Mouse (Mus musculus): ENCODE data around the gene Ubqlnl. TPM values are rescaled to one million over a fixed set of nuclear protein-coding genes. Genes with fewer than 3 reads are reported as not detected.

The Ubqlnl gene
- polyA plus RNA-seq (2015; fragmentation: Nextera tagmentation; extraction: Ambion mirVana): not detected in 2 replicates

DNA sequence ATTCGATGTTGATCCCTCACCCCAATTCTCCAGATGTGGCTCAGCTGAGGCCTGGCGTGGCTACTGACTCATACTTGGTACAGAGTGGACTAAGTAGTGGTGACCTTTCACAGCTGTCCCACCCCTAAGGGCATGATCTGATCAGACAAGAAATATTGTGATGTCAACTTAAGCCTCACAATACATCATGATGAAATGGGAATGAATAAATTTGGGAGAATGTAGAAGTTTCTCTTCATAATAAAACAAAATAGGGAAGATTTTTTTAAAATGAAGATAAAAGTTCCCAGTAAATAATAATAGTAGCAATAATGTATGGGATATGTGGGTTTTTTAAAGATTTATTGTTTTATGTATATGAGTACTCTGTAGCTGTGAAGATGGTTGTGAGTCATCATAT is at the start of gene Ubqlnl:
TSS of gene Ubqlnl (minus strand) at position 101 of the 400 bp plus-strand sequence.

DNA sequence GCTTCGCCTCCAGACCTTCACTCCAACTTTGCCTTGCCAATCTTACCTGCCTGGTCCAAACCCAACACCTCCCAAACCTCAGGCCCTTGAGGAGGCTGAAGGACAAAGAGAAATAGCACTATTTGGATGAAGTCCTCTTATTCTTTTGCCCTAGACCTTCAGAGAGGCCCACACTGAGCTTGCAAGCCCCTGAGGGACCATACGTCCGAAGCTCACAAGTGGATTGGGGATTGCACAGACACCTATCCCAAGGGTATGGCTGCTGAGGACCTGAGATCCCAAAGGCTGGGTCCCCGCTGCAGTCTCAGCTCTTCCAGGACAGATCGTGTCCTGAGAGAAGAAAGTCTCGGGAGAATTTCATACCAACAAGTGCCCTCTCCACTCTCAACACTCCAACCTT is 45.5 kb upstream of the Ubqlnl start, which contains the start of gene Olfr649:
TSS of gene Olfr649 (minus strand) at position 101 of the 400 bp plus-strand sequence.

DNA sequence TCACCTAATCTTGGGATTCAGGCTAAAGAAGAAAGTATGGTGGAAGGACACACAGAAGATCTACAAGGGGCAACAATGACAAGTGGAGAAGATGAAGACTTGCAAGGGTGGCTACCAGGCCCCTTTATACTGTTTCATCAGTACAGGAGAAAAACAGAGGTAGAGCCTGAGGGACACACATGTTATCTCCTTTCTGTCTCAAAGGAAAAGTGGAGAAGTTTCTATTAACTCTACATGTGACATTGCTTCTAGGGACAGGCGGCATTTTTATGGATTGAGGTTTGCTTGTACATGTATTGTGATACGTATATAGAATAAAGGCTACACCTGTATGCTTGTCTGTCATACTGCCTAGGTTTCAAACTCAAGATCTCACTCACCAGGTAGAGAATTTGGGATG is 32.9 kb upstream of the Ubqlnl start, which contains the start of gene Olfr648:
TSS of gene Olfr648 (minus strand) at position 101 of the 400 bp plus-strand sequence.

DNA sequence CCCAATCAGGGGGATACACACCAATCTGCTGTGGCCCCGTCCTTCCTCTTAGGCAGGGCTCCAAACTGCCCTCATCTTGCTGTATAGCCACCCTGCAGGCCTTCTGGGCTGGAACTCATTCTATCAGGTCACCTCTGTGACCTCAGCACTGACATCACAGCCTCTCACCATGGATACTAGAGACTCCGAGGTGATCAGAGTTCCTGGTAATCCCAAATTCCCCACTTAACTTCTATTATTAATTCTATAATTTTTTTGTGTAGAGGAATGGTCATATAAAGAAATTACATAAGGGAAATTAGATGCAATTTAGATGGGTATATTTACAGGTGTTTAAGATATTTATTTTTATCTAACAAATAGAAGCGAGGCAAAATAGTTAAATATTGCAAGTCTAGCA is 7.2 kb downstream of the Ubqlnl start, which contains the start of gene Ubqln3:
TSS of gene Ubqln3 (minus strand) at position 101 of the 400 bp plus-strand sequence.

DNA sequence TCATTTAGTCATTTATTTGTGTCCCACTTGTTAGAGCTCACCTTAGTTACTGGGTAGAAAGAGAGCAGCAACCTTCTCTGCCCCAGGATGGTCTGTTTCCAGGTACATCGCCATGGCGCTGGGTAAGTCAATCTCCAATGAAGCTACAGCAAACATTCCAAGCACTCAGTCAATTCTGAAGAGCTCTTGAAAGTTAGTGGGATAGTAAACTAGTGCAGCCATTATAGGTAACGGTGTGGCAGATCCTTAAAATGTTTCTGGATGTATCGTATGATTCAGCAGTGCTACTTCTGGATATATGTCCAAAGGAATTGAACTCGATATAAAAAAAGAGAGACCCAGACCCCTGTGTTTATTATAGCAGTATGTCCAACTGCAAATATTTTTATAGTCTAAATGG is 13.1 kb downstream of the Ubqlnl start, which contains the start of gene Olfr643:
TSS of gene Olfr643 (minus strand) at position 101 of the 400 bp plus-strand sequence.

DNA sequence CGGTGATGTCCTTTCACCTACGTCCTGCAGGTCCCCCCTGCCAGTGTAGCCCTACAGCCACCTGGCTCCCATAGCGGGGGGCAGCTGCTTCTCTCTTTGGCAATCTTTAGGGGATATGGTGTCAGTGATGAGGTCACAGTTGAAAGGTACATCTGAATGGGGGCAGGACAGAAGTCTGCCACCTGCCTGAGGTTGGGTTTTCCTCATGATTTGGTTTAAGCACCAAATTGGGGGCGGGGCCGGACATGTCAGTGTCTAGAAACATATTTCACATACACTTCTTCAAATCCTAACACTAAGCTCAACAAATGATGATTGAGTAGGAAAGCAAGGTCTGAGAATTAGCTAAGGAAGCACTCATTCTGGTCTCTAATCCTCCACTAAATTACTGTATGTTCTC is 20.6 kb downstream of the Ubqlnl start, which contains the start of gene Ubqln5:
TSS of gene Ubqln5 (minus strand) at position 101 of the 400 bp plus-strand sequence.

DNA sequence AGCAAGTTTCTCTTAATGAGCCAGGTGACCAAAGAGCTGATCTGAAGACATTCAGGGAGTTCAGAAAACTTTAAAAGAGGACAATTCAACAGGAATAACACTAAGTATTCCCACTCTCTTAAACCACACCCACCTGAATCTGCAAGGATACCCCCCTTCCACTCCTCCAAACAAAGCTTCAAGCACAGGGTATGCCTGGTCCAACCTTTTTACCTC is 45.7 kb downstream of the Ubqlnl start, which contains the start of gene Olfr646:
TSS of gene Olfr646 (plus strand) at position 117 of the 216 bp plus-strand sequence.

Other genes with a start within 250 kb of the Ubqlnl start
- gene Olfr65, start 247.1 kb downstream of the Ubqlnl start, polyA plus RNA-seq (2015; fragmentation: Nextera tagmentation; extraction: Ambion mirVana): not detected in 2 replicates
- gene Olfr631, start 221.7 kb downstream of the Ubqlnl start, polyA plus RNA-seq (2015; fragmentation: Nextera tagmentation; extraction: Ambion mirVana): not detected in 2 replicates
- not detected in 2 replicates for gene Olfr632, start 216.2 kb downstream of the Ubqlnl start, polyA plus RNA-seq (2015; fragmentation: Nextera tagmentation; extraction: Ambion mirVana)
- not detected in 2 replicates for gene Olfr633, start 206.1 kb downstream of the Ubqlnl start, polyA plus RNA-seq (2015; fragmentation: Nextera tagmentation; extraction: Ambion mirVana)
- not detected in 2 replicates for gene Olfr635, start 179.4 kb downstream of the Ubqlnl start, polyA plus RNA-seq (2015; fragmentation: Nextera tagmentation; extraction: Ambion mirVana)
- gene Olfr638, start 151.8 kb downstream of the Ubqlnl start, polyA plus RNA-seq (2015; fragmentation: Nextera tagmentation; extraction: Ambion mirVana): not detected in 2 replicates
- not detected in 2 replicates for gene Olfr639, start 133.3 kb downstream of the Ubqlnl start, polyA plus RNA-seq (2015; fragmentation: Nextera tagmentation; extraction: Ambion mirVana)
- not detected in 2 replicates for gene Olfr640, start 125.0 kb downstream of the Ubqlnl start, polyA plus RNA-seq (2015; fragmentation: Nextera tagmentation; extraction: Ambion mirVana)
- not detected in 2 replicates for gene Olfr641, start 115.1 kb downstream of the Ubqlnl start, polyA plus RNA-seq (2015; fragmentation: Nextera tagmentation; extraction: Ambion mirVana)
- not detected in 2 replicates for gene Olfr642, start 97.9 kb downstream of the Ubqlnl start, polyA plus RNA-seq (2015; fragmentation: Nextera tagmentation; extraction: Ambion mirVana)
- not detected in 2 replicates for gene 4930516K23Rik, start 89.1 kb downstream of the Ubqlnl start, polyA plus RNA-seq (2015; fragmentation: Nextera tagmentation; extraction: Ambion mirVana)
- gene Olfr644, start 78.7 kb downstream of the Ubqlnl start, polyA plus RNA-seq (2015; fragmentation: Nextera tagmentation; extraction: Ambion mirVana): not detected in 2 replicates
- not detected in 2 replicates for gene Olfr645, start 65.1 kb downstream of the Ubqlnl start, polyA plus RNA-seq (2015; fragmentation: Nextera tagmentation; extraction: Ambion mirVana)
- gene Olfr646, start 45.7 kb downstream of the Ubqlnl start, polyA plus RNA-seq (2015; fragmentation: Nextera tagmentation; extraction: Ambion mirVana): not detected in 2 replicates
- not detected in 2 replicates for gene Ubqln5, start 20.7 kb downstream of the Ubqlnl start, polyA plus RNA-seq (2015; fragmentation: Nextera tagmentation; extraction: Ambion mirVana)
- not detected in 2 replicates for gene Olfr643, start 13.2 kb downstream of the Ubqlnl start, polyA plus RNA-seq (2015; fragmentation: Nextera tagmentation; extraction: Ambion mirVana)
- not detected in 2 replicates for gene Ubqln3, start 7.3 kb downstream of the Ubqlnl start, polyA plus RNA-seq (2015; fragmentation: Nextera tagmentation; extraction: Ambion mirVana)
- gene Olfm5, start 14.3 kb upstream of the Ubqlnl start, polyA plus RNA-seq (2015; fragmentation: Nextera tagmentation; extraction: Ambion mirVana): not detected in 2 replicates
- gene Olfr648, start 32.8 kb upstream of the Ubqlnl start, polyA plus RNA-seq (2015; fragmentation: Nextera tagmentation; extraction: Ambion mirVana): 0.09 and 0.10 TPM in 2 replicates
- gene Olfr649, start 45.4 kb upstream of the Ubqlnl start, polyA plus RNA-seq (2015; fragmentation: Nextera tagmentation; extraction: Ambion mirVana): not detected in 2 replicates
- 0.95 and 1.4 TPM in 2 replicates for gene Trim6, start 68.2 kb upstream of the Ubqlnl start, polyA plus RNA-seq (2015; fragmentation: Nextera tagmentation; extraction: Ambion mirVana)
- gene Trim34a, start 93.9 kb upstream of the Ubqlnl start, polyA plus RNA-seq (2015; fragmentation: Nextera tagmentation; extraction: Ambion mirVana): 5.5 and 7.2 TPM in 2 replicates
- 1.5 and 2.9 TPM in 2 replicates for gene Trim5, start 137.5 kb upstream of the Ubqlnl start, polyA plus RNA-seq (2015; fragmentation: Nextera tagmentation; extraction: Ambion mirVana)
- gene Trim12a, start 164.9 kb upstream of the Ubqlnl start, polyA plus RNA-seq (2015; fragmentation: Nextera tagmentation; extraction: Ambion mirVana): 22.6 and 24.5 TPM in 2 replicates
- gene Trim34b, start 178.9 kb upstream of the Ubqlnl start, polyA plus RNA-seq (2015; fragmentation: Nextera tagmentation; extraction: Ambion mirVana): 0.11 and 0.25 TPM in 2 replicates
- gene Trim12c, start 202.8 kb upstream of the Ubqlnl start, polyA plus RNA-seq (2015; fragmentation: Nextera tagmentation; extraction: Ambion mirVana): 4.2 and 5.0 TPM in 2 replicates
- gene Trim30b, start 219.3 kb upstream of the Ubqlnl start, polyA plus RNA-seq (2015; fragmentation: Nextera tagmentation; extraction: Ambion mirVana): 0.69 and 0.73 TPM in 2 replicates

All from adrenal gland, postnatal 0 days (tissue).